Mouse (Mus musculus) frontal cortex, adult (tissue): Measurements from ENCODE around the gene Gatb.
A peak's percentile ranks its signal among the peaks of the same experiment; 100 is the strongest.

ENCODE experiments used
- ATAC-seq: cut with Nextera tagmentation; 2 replicates; pipeline ENCODE4 v1.9.2; 2017; ENCODE audit warnings: mild to moderate bottlenecking, moderate library complexity, mixed read lengths; ENCODE audit not compliant: low TSS enrichment

The Gatb gene

GRCm38 (mm10) chr3:85652727-85653665 is 79.1 kb downstream of the Gatb start:
- peak; percentile 35; the same call in 1 of the 2 replicates for ATAC-seq

GRCm38 (mm10) chr3:85655538-85655937 is 81.6 kb downstream of the Gatb start:
- ATAC-seq: no peak

- no peak for ATAC-seq
Observed at GRCm38 (mm10) chr3:85659681-85660080, 85.8 kb downstream of the Gatb start.

- peak; percentile 57 for ATAC-seq
Observed at GRCm38 (mm10) chr3:85661926-85662813, 88.3 kb downstream of the Gatb start.

- no peak for ATAC-seq
Observed at GRCm38 (mm10) chr3:85663826-85664225, 89.9 kb downstream of the Gatb start.

- peak; percentile 50 for ATAC-seq
Observed at GRCm38 (mm10) chr3:85664591-85665171, 90.8 kb downstream of the Gatb start.

- no peak for ATAC-seq
Observed at GRCm38 (mm10) chr3:85666166-85666565, 92.2 kb downstream of the Gatb start.

- ATAC-seq: no peak
Observed at GRCm38 (mm10) chr3:85666736-85667135, 92.8 kb downstream of the Gatb start.

GRCm38 (mm10) chr3:85667683-85668082 is 93.8 kb downstream of the Gatb start:
- ATAC-seq: peak; percentile 28; the same call in 1 of the 2 replicates

GRCm38 (mm10) chr3:85669844-85670243 is 95.9 kb downstream of the Gatb start:
- ATAC-seq: no peak

- ATAC-seq: peak; percentile 79
Observed at GRCm38 (mm10) chr3:85677133-85677532, 103.2 kb downstream of the Gatb start.

GRCm38 (mm10) chr3:85677952-85678351 is 104.0 kb downstream of the Gatb start:
- no peak for ATAC-seq

- ATAC-seq: no peak
Observed at GRCm38 (mm10) chr3:85679312-85679933, 105.5 kb downstream of the Gatb start.

GRCm38 (mm10) chr3:85679960-85680359 is 106.0 kb downstream of the Gatb start:
- ATAC-seq: no peak

- ATAC-seq: no peak
Observed at GRCm38 (mm10) chr3:85681136-85681535, 107.2 kb downstream of the Gatb start.

GRCm38 (mm10) chr3:85683618-85684017 is 109.7 kb downstream of the Gatb start:
- peak; percentile 81 for ATAC-seq

GRCm38 (mm10) chr3:85685271-85685670 is 111.4 kb downstream of the Gatb start:
- ATAC-seq: no peak

- no peak for ATAC-seq
Observed at GRCm38 (mm10) chr3:85688341-85688740, 114.4 kb downstream of the Gatb start.

GRCm38 (mm10) chr3:85691134-85691533 is 117.2 kb downstream of the Gatb start:
- no peak for ATAC-seq

GRCm38 (mm10) chr3:85693013-85693412 is 119.1 kb downstream of the Gatb start:
- ATAC-seq: no peak

- no peak for ATAC-seq
Observed at GRCm38 (mm10) chr3:85695056-85695455, 121.1 kb downstream of the Gatb start.

GRCm38 (mm10) chr3:85698496-85698895 is 124.6 kb downstream of the Gatb start:
- no peak for ATAC-seq
